In the genomic region with DNA sequence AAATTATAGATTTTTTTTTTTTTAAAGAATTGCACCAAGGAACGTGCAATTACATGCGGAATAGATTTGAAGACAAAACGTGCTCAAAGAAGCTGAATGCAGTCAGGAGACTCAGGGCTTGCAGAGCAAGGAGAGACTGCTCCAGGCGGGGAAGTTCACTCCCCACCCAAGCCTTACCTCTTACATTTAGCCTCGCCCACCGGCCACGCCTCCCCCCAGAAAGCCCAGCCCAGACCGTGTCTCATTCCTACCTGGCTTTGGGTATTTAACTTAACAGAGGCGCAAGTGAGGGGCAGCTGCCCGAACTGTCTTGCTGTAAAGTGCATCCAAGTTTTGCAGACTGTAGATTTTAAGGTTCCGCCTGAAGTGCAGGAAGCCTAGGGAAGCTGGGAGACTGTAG, we compare ENCODE assay signal across 8 mouse cellular contexts.
DNase-seq lines count a peak whose midpoint lies in the region; ATAC-seq and TF ChIP-seq lines count a peak whose summit lies in the region.

No protein-coding gene starts in this region.

- peaks cover 20% of the 10 kb centered on the region for H3K27me3 ChIP-seq in hindbrain, embryonic 10.5 days (ENCODE audit: insufficient read depth, poor library complexity, severe bottlenecking)
- no peaks in the 10 kb centered on the region for H3K27me3 ChIP-seq in liver, postnatal 0 days (ENCODE audit: insufficient read depth, low read length)
- H3K27me3 ChIP-seq in stomach, embryonic 16.5 days (ENCODE audit: control insufficient read depth, insufficient read depth, low read length) = peaks cover 5% of the 10 kb centered on the region

- peaks cover 4% of the 10 kb centered on the region; the same call in 1 of the 2 replicates for H3K9me3 ChIP-seq in hindbrain, embryonic 10.5 days
- no peaks in the 10 kb centered on the region for H3K9me3 ChIP-seq in liver, postnatal 0 days (ENCODE audit: low read length)
- H3K9me3 ChIP-seq in stomach, embryonic 16.5 days (replicated peaks; ENCODE audit: control insufficient read depth, low read length) = no peaks in the 10 kb centered on the region

- peak; percentile 37 for DNase-seq in thymus, postnatal 4 days
- no peak for DNase-seq in thymus, postnatal 0 days (ENCODE audit: low spot score)
- DNase-seq in hindbrain, embryonic 10.5 days (ENCODE audit: low spot score) = peak; percentile 39
- peak; percentile 39 for DNase-seq in liver, postnatal 0 days
- DNase-seq in frontal cortex, postnatal 10 days (ENCODE audit: low spot score in 2 of 2) = no peak
- DNase-seq in gastrocnemius, postnatal 10 days = no peak
- DNase-seq in layer of hippocampus, adult 18-20 months (ENCODE audit: low spot score in 2 of 2) = no peak

- H3K36me3 ChIP-seq in hindbrain, embryonic 10.5 days = no peaks in the 10 kb centered on the region
- no peaks in the 10 kb centered on the region for H3K36me3 ChIP-seq in liver, postnatal 0 days (replicated peaks; ENCODE audit: insufficient read depth, low read length)
- no peaks in the 10 kb centered on the region for H3K36me3 ChIP-seq in stomach, embryonic 16.5 days (ENCODE audit: control insufficient read depth, insufficient read depth, low read length)

- no peak for TF ChIP-seq CTCF in liver, postnatal 0 days (IDR thresholded peaks at IDR 0.05; ENCODE audit: low read depth)

- peaks cover 47% of the 10 kb centered on the region for H3K4me1 ChIP-seq in hindbrain, embryonic 10.5 days (replicated peaks)
- H3K4me1 ChIP-seq in liver, postnatal 0 days (ENCODE audit: insufficient read depth) = no peaks in the 10 kb centered on the region
- H3K4me1 ChIP-seq in stomach, embryonic 16.5 days (ENCODE audit: control insufficient read depth, insufficient read depth, low read length) = peaks cover 10% of the 10 kb centered on the region

- peak overlapping the region; percentile 87 for H3K27ac ChIP-seq in hindbrain, embryonic 10.5 days
- no peak overlapping the region for H3K27ac ChIP-seq in liver, postnatal 0 days (ENCODE audit: low read depth)
- H3K27ac ChIP-seq in stomach, embryonic 16.5 days (ENCODE audit: low read length) = no peak overlapping the region

- no peak for TF ChIP-seq EP300 in liver, postnatal 0 days (IDR thresholded peaks at IDR 0.05; ENCODE audit: low read depth)

- peak overlapping the region; percentile 41 for H3K4me3 ChIP-seq in hindbrain, embryonic 10.5 days
- H3K4me3 ChIP-seq in liver, postnatal 0 days (ENCODE audit: low read depth, low read length) = no peak overlapping the region
- peak overlapping the region; percentile 40 for H3K4me3 ChIP-seq in stomach, embryonic 16.5 days (replicated peaks; ENCODE audit: low read length)

- peak overlapping the region; percentile 45 for H3K4me2 ChIP-seq in liver, postnatal 0 days (ENCODE audit: low read depth, low read length)
- H3K4me2 ChIP-seq in stomach, embryonic 16.5 days (ENCODE audit: low read depth, low read length) = peak overlapping the region; percentile 67

- ATAC-seq in liver, postnatal 0 days = no peak
- ATAC-seq in stomach, embryonic 16.5 days (ENCODE audit: insufficient read depth, low FRiP score) = peak; percentile 92

- no peak overlapping the region for H3K9ac ChIP-seq in liver, postnatal 0 days (replicated peaks)
- no peak overlapping the region for H3K9ac ChIP-seq in stomach, embryonic 16.5 days (ENCODE audit: low read length)

- 6% methylated on average over 11 of the region's 11 CpGs for WGBS in hindbrain, embryonic 10.5 days
- WGBS in liver, postnatal 0 days (ENCODE audit: insufficient replicate concordance) = 11% methylated on average over 11 of the region's 11 CpGs
- 10% methylated on average over 11 of the region's 11 CpGs for WGBS in stomach, embryonic 16.5 days

Comparison
In these comparisons a context has a peak if more than half of its experiments do, and no peak if none do; other contexts are left out.
1. DNase-seq: peak in thymus, postnatal 4 days (single experiment), hindbrain, embryonic 10.5 days (single experiment) and liver, postnatal 0 days (single experiment); none in thymus, postnatal 0 days (single experiment), frontal cortex, postnatal 10 days (0 of 2), gastrocnemius, postnatal 10 days (single experiment) and layer of hippocampus, adult 18-20 months (0 of 2).